ENCODE assay signal across 15 mouse cellular contexts in the genomic region with DNA sequence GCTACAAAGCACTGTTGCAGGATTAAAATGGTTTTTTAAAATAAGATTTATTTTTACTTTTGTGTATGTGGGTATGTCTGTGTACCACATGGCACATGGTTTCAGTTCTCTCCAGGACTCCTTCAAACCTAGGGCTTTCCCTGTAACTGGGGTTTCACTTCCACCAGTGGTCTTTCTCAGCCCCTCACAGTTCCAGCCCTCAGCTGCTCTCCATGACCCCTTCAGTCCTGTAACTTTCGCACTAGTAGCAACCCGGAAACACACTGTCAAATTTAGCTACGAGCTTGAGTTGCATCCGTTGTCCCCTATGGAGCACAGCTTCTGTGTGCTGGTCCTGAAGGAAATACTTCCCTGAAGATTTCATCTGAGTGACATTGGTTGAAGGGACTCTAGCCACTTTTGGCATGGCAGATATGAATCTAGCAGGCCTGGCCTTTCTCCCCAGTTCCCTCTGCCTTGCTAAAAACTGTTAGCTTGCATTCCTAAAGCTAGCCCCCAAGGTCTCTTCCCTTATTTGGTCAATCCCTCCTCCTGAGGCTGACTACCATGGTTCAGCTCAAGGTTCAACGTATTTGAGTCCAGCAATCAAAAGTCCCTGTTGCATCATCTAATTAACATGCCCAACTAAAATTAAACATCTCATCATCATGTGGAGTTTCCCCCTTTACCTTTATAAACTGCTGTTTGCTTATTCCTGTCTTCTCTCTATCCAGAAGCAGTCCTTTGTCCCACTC. TPM values are rescaled to one million over a fixed set of nuclear protein-coding genes. Genes with fewer than 3 reads are reported as not detected.
DNase-seq lines count a peak whose midpoint lies in the region; ATAC-seq and TF ChIP-seq lines count a peak whose summit lies in the region.
"Had no signal": no experiment of that assay in that cellular context is flagged by ENCODE, and none has a peak within 500 bp of the region (broad histone marks: within the 10 kb centered on the region; RNA-seq: fewer than 3 reads in every experiment).

No protein-coding gene starts in this region.

- ATAC-seq in liver, embryonic 11.5 days (replicated peaks; ENCODE audit: low FRiP score), result no peak
- ATAC-seq: hindbrain, postnatal 0 days had no signal

- TF ChIP-seq CTCF in liver, adult 2 months (IDR thresholded peaks at IDR 0.05; ENCODE audit: low read depth, low read length), result no peak
- no peak for TF ChIP-seq CTCF in thymus, adult 2 months (IDR thresholded peaks at IDR 0.05; ENCODE audit: borderline replicate concordance, control insufficient read depth, extremely low read depth, insufficient read depth, low read length, poor library complexity)

- H3K36me3 ChIP-seq in liver, adult 2 months (ENCODE audit: control insufficient read depth, insufficient read depth, low read length), result no peaks in the 10 kb centered on the region
- H3K36me3 ChIP-seq in liver, embryonic 11.5 days (ENCODE audit: control insufficient read depth, insufficient read depth, low read length), result no peaks in the 10 kb centered on the region
- H3K36me3 ChIP-seq in myocyte (ENCODE audit: control insufficient read depth, insufficient read depth), result no peaks in the 10 kb centered on the region
- H3K36me3 ChIP-seq in thymus, adult 2 months (ENCODE audit: control insufficient read depth, insufficient read depth, low read length), result no peaks in the 10 kb centered on the region
- H3K36me3 ChIP-seq: liver, embryonic 13.5 days had no signal

- no peak overlapping the region for H3ac ChIP-seq in myocyte (ENCODE audit: control insufficient read depth, insufficient read length)

- H3K9me3 ChIP-seq in liver, embryonic 11.5 days (ENCODE audit: control insufficient read depth, low read length), result no peaks in the 10 kb centered on the region
- H3K9me3 ChIP-seq: liver, embryonic 13.5 days had no signal

- peaks cover 15% of the 10 kb centered on the region for H3K4me1 ChIP-seq in liver, adult 2 months (ENCODE audit: control insufficient read depth, insufficient read depth, low read length)
- peaks cover 7% of the 10 kb centered on the region for H3K4me1 ChIP-seq in liver, embryonic 11.5 days (replicated peaks; ENCODE audit: control insufficient read depth, insufficient read depth, low read length)
- peaks cover 25% of the 10 kb centered on the region for H3K4me1 ChIP-seq in thymus, adult 2 months (replicated peaks; ENCODE audit: control insufficient read depth, insufficient read depth, low read length)

- TF ChIP-seq POLR2A in liver, adult 2 months (IDR thresholded peaks at IDR 0.05; ENCODE audit: extremely low read depth, insufficient read depth, low read length), result no peak
- no peak for TF ChIP-seq POLR2A in myocyte (IDR thresholded peaks at IDR 0.05; ENCODE audit: insufficient read length, low read depth)
- no peak for TF ChIP-seq POLR2A in thymus, adult 2 months (IDR thresholded peaks at IDR 0.05; ENCODE audit: control insufficient read depth, extremely low read depth, insufficient read depth, low read length, poor library complexity)

- intact Hi-C loops in heart, postnatal 10 days (cut with DNase I), result loop anchor here (5.0 kb wide), 1 partner anchor 173 kb away; no protein-coding TSS in a partner anchor

- no peak overlapping the region for H3K9ac ChIP-seq in liver, adult 2 months (ENCODE audit: low read depth, low read length)
- no peak overlapping the region for H3K9ac ChIP-seq in liver, embryonic 11.5 days (ENCODE audit: low read depth, low read length)
- H3K9ac ChIP-seq: liver, embryonic 13.5 days had no signal

- H3K79me2 ChIP-seq in liver, adult 2 months (ENCODE audit: control insufficient read depth, insufficient read depth, low read length), result peaks cover 2% of the 10 kb centered on the region; the same call in 1 of the 2 replicates
- no peaks in the 10 kb centered on the region for H3K79me2 ChIP-seq in myocyte (ENCODE audit: control insufficient read depth, insufficient read depth)

- H3K27me3 ChIP-seq in liver, adult 2 months (ENCODE audit: control insufficient read depth, insufficient read depth, low read length), result no peaks in the 10 kb centered on the region
- H3K27me3 ChIP-seq in liver, embryonic 11.5 days (replicated peaks; ENCODE audit: control insufficient read depth, insufficient read depth, low read length), result no peaks in the 10 kb centered on the region
- H3K27me3 ChIP-seq in myocyte (ENCODE audit: control insufficient read depth, insufficient read depth, insufficient read length), result no peaks in the 10 kb centered on the region
- no peaks in the 10 kb centered on the region for H3K27me3 ChIP-seq in thymus, adult 2 months (ENCODE audit: control insufficient read depth, insufficient read depth, low read length)
- H3K27me3 ChIP-seq: liver, embryonic 13.5 days had no signal

- 70% methylated on average over 5 of the region's 5 CpGs for WGBS in liver, adult 2 months
- WGBS in liver, embryonic 11.5 days, result 66% methylated on average over 5 of the region's 5 CpGs
- 92% methylated on average over 5 of the region's 5 CpGs for WGBS in thymus, adult 2 months

- peak overlapping the region; percentile 73 for H3K27ac ChIP-seq in liver, adult 2 months (replicated peaks; ENCODE audit: insufficient read depth, low read depth, low read length)
- no peak overlapping the region for H3K27ac ChIP-seq in liver, embryonic 11.5 days (ENCODE audit: low read depth, low read length)
- H3K27ac ChIP-seq in thymus, adult 2 months (ENCODE audit: control insufficient read depth, insufficient read depth, low read length), result no peak overlapping the region
- H3K27ac ChIP-seq: hindbrain, postnatal 0 days; liver, embryonic 13.5 days had no signal

- no peak overlapping the region for H3K4me2 ChIP-seq in liver, embryonic 11.5 days
- no peak overlapping the region for H3K4me2 ChIP-seq in myocyte (ENCODE audit: low read depth)
- H3K4me2 ChIP-seq: liver, embryonic 13.5 days had no signal

- no peak overlapping the region for H3K4me3 ChIP-seq in liver, adult 2 months (ENCODE audit: insufficient read depth, low read depth, low read length)
- no peak overlapping the region for H3K4me3 ChIP-seq in liver, embryonic 11.5 days (ENCODE audit: low read depth, low read length)
- no peak overlapping the region for H3K4me3 ChIP-seq in myocyte
- no peak overlapping the region for H3K4me3 ChIP-seq in thymus, adult 2 months (ENCODE audit: control insufficient read depth, insufficient read depth, low read length)
- H3K4me3 ChIP-seq: erythroblast, embryonic 14.5 days; liver, embryonic 13.5 days had no signal

- peak; percentile 94 for DNase-seq in heart, adult 11 months
- no peak for DNase-seq in heart, postnatal 10 days
- DNase-seq in liver, adult 2 months (ENCODE audit: extremely low read depth, low read depth, low spot score), result peak; percentile 90
- no peak for DNase-seq in liver, embryonic 11.5 days (ENCODE audit: low spot score)
- peak; percentile 32 for DNase-seq in adrenal gland, postnatal 10 days
- DNase-seq in lung, postnatal 25 days (ENCODE audit: low spot score), result no peak
- no peak for DNase-seq in thymus, adult 2 months
- DNase-seq: cerebellum, adult 8-10 months; gastrocnemius, postnatal 36 days; liver, embryonic 13.5 days; lung, postnatal 36 days; right cerebral cortex, postnatal 25 days had no signal

TF ChIP-seq in myocyte, 11 proteins besides CTCF, POLR2A, EP300 and RAD21:
- TF ChIP-seq SRF (IDR thresholded peaks at IDR 0.05; ENCODE audit: control insufficient read depth, insufficient read length, low read depth), result peak; percentile 84
- TF ChIP-seq E2F4 (IDR thresholded peaks at IDR 0.05; ENCODE audit: insufficient read depth), result no peak
- peak; percentile 43; the same call in 1 of the 2 replicates for TF ChIP-seq CEBPB (IDR thresholded peaks at IDR 0.05; ENCODE audit: insufficient read depth, poor library complexity, severe bottlenecking)

RNA-seq across cellular contexts. Expression of a gene that starts 4.6 kb away (rescaled TPM):
- 10 to 100 TPM; 82.1 to 88.1 TPM for total RNA-seq in heart, postnatal 10 days (2021)
- total RNA-seq in liver, adult 2 months (2014; rRNA removed), result 30.0 and 30.9 TPM in 2 replicates
- polyA plus RNA-seq in liver, adult 2 months (2012; rRNA removed), result 3.7 and 4.2 TPM in 2 replicates
- polyA plus RNA-seq in liver, embryonic 11.5 days (2014; fragmentation: Nextera tagmentation; extraction: Ambion mirVana), result 10.9 and 11.2 TPM in 2 replicates
- total RNA-seq in adrenal gland, postnatal 10 days (2021), result 10 to 100 TPM; 27.1 to 31.0 TPM
- 5.3 TPM for polyA plus RNA-seq in myocyte (2012; fragmentation: generic; extraction: Trizol)
- polyA plus RNA-seq in thymus, adult 2 months (2012; rRNA removed), result 22.0 and 26.8 TPM in 2 replicates

Comparison
In these comparisons a context has a peak if more than half of its experiments do, and no peak if none do; other contexts are left out.
1. DNase-seq: peak in heart, adult 11 months (single experiment), liver, adult 2 months (single experiment) and adrenal gland, postnatal 10 days (single experiment); none in heart, postnatal 10 days (0 of 2), liver, embryonic 11.5 days (single experiment), lung, postnatal 25 days (single experiment) and thymus, adult 2 months (single experiment).